Mouse (Mus musculus) megakaryocyte, embryonic 14.5 days (primary cell): ENCODE results near the gene Rbm7. TPM values are rescaled to one million over a fixed set of nuclear protein-coding genes. Genes with fewer than 3 reads are reported as not detected.
A peak's percentile ranks its signal among the peaks of the same experiment; 100 is the strongest.
"Not testable (repeated sequence)": the region's sequence is repeated elsewhere in the genome, so short reads cannot be mapped to it uniquely, and the experiment has no call there.

Experiments
- H3K27me3 ChIP-seq: replicated peaks from 2 replicates; pipeline ENCODE3; 2012; ENCODE audit warnings: inconsistent platforms
- H3K36me3 ChIP-seq: replicated peaks from 2 replicates; pipeline ENCODE3; 2012; ENCODE audit warnings: low read length, inconsistent platforms, mixed read lengths
- H3K4me1 ChIP-seq: 2 replicates; pipeline ENCODE4 v1.6.1; 2012; ENCODE audit warnings: inconsistent platforms
- H3K4me3 ChIP-seq: replicated peaks from 2 replicates; pipeline ENCODE3; 2012; ENCODE audit warnings: moderate library complexity, mild to moderate bottlenecking, inconsistent platforms
- H3K9me3 ChIP-seq: 2 replicates; pipeline ENCODE4 v1.6.1; 2012; ENCODE audit warnings: inconsistent platforms
- FLI1 ChIP-seq: IDR thresholded peaks from 2 replicates; pipeline ENCODE4 v1.6.1; 2012; ENCODE audit warnings: low read length, inconsistent platforms, mixed read lengths
- GATA1 ChIP-seq: IDR thresholded peaks from 3 replicates; pipeline ENCODE4 v1.6.1; 2012; ENCODE audit warnings: mixed read lengths, low read length, inconsistent platforms, borderline replicate concordance
- polyA plus RNA-seq: library from polyadenylated mRNA; stranded (reverse); fragments of >175 nt; gene quantifications from 2 replicates; pipeline ENCODE4 v1.2.3, GENCODE M21; 2012; ENCODE audit warnings: low replicate concordance; ENCODE audit not compliant: insufficient read depth

Rbm7 gene
- polyA plus RNA-seq, 1 experiment, result 17.8 TPM

DNA sequence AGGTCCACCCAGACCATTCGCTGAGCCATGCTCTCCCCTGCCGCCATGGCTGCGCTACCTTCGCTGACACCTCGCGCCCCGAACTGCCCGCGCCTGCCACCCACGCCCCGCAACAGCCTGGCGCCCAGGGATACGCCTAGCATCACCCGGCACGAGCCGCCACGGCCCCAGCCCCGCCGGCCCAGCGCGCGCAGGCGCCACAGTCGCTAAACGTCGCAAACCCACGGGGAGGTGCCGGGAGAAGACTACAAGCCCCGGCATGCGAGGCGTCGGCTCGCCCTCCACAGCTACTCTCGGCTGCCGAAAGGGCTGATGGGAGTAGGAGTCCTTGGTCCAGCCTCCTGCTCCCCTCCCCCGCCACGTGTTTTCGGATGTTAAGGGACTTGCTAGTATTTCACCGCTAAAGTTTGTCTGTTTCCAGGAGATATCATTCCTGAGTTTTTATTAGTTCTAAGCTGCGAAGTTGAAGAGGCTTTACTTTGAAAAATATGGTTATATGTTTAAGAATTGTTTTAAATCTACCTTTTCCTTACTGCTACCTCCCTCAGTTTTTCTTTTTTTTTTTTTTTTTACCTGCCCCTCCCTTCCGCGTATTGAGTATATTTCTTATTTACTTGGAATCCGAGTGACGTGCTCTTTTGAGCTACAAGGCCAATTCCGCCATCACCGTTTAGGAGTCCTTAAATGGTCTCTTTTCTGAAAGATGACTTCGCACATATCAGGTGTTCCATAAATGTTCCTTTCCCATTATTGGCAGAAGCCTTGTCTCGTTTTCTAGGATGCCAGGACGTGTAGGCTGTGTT is 14.5 kb downstream of the Rbm7 start, which contains the start of gene Rexo2:
TSS of gene Rexo2 (minus strand) at position 213 of the 803 bp plus-strand sequence.
- Histone ChIP-seq H3K27me3 (no peaks in the 10 kb centered on the region), H3K4me3 (peak within 1 kb of the TSS; percentile 100), H3K4me1 (peaks cover 53% of the 10 kb centered on the region), H3K36me3 (peaks cover 47% of the 10 kb centered on the region), H3K9me3 (no peaks in the 10 kb centered on the region)
- no peak for TF ChIP-seq FLI1
- no peak for TF ChIP-seq GATA1

DNA sequence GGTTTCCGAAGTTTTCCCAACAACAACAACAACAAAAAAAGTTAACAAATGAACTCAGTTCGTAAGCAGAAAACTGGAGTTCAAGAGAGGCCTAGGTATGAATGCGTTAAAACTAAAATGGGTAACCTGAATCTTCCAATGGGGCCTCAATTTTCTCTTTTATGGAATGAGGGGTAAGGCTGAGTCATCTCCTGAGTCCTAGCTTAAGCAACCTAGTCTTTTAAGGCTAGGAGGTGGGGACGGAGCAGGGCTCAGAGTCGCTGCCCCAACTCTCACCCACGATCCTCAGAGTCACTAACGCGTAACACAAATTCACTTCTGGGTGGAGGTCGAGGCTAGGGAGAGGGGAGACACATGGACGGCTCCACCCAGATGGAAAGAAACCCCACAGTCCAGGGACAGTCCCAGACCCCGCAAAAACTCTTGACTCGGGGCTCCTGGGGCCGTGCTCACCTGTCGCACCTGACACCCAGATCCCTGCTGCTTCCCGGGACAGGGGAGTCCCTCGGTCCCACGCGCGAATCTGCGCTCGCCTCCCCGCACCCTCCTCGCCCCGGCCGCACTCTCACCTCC is 15.2 kb downstream of the Rbm7 start:
- no peak for TF ChIP-seq FLI1
- TF ChIP-seq GATA1, result no peak
- H3K9me3 ChIP-seq, result no peaks in the 10 kb centered on the region
- peak overlapping the region; percentile 100 for H3K4me3 ChIP-seq
- H3K4me1 ChIP-seq, result peaks cover 54% of the 10 kb centered on the region
- H3K27me3 ChIP-seq, result no peaks in the 10 kb centered on the region
- H3K36me3 ChIP-seq, result peaks cover 49% of the 10 kb centered on the region

DNA sequence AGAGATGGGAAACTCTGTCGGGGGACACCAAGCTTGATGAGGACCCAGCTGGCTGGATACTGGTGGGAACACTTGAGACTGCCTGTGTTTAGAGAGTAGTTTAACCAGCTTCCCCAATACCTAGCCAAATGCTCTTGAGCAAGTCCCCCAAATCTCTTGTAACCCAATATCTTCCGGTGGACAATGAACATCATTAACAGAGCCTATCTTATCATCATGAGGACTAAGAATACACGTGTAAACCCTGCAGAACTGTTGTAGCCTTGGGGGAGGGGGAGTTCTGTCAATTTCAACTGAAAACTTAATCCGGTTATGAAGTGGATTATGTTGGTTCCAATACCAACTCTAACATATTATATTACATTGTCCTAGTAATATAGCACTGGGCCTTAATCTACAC is 16.3 kb downstream of the Rbm7 start:
- H3K27me3 ChIP-seq, result no peaks in the 10 kb centered on the region
- peaks cover 54% of the 10 kb centered on the region for H3K36me3 ChIP-seq
- TF ChIP-seq GATA1 (no peak), FLI1 (no peak)
- no peaks in the 10 kb centered on the region for H3K9me3 ChIP-seq
- H3K4me3 ChIP-seq, result no peak overlapping the region
- H3K4me1 ChIP-seq, result peaks cover 56% of the 10 kb centered on the region

DNA sequence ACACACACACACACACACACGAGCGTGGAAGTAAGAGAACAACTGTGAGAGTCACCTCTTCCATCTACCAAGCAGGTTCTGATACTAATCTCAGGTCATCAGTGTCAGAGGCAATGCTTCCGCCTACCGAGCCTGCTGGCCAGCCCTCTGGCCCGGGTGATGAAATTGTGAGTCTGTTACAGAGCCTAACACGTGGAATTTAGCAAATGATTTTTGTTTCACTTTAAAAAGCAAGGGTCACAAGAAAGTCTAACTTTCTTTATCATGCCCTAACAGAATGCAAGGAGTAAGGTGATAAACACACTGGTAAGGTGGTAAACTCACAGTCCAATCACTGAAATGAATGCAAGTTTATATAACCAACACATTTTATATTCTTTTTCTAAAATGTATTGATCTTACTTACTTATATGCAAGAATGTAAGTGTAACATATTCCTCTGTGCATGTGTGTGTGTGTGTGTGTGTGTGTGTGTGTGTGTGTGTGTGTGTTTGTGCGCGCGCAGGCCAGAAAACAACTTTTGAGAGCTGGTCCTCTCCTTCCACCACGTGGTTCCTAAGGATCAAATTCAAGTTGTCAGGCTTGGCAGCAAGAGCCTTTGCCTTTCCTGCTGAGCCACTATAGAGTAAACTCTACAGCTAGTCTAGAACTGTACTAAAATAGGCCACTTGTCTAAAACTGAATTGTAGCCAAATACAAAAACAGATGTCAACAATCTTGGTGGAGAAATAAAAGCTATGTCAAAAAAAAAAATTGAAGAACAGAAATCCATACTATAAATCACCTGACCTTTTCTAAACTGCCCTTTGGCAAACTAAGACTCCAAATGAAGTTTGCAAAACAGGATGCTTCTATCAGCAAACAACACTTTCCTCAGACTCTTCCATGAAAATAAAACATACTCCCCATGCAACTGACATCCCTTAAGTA is 18.6 kb downstream of the Rbm7 start:
- no peak overlapping the region for H3K4me3 ChIP-seq
- H3K36me3 ChIP-seq, result peaks cover 74% of the 10 kb centered on the region
- TF ChIP-seq GATA1 (no peak), FLI1 (no peak)
- H3K9me3 ChIP-seq, result no peaks in the 10 kb centered on the region
- peaks cover 50% of the 10 kb centered on the region for H3K4me1 ChIP-seq
- H3K27me3 ChIP-seq, result no peaks in the 10 kb centered on the region

DNA sequence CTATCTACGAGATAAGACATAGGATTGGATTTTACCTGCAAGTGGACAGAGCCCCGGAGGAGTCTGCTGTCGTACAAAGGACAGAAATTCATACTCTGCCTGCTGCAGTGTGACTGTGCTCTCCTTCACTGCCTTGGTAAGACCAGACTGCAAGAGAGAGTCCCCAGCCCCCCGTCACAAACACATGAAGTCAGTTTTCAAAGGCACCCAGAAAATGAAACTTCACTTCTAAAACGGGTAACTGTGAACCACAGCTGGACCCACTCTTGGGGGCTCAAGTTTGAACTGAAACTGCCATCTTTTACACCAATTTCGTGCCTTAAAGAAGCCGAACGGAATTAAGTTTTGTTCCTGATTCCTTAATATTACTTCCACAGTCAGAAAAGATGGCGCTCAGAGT is 20.7 kb downstream of the Rbm7 start:
- peaks cover 35% of the 10 kb centered on the region for H3K4me1 ChIP-seq
- H3K9me3 ChIP-seq, result no peaks in the 10 kb centered on the region
- peaks cover 96% of the 10 kb centered on the region for H3K36me3 ChIP-seq
- H3K4me3 ChIP-seq, result no peak overlapping the region
- no peaks in the 10 kb centered on the region for H3K27me3 ChIP-seq
- no peak for TF ChIP-seq FLI1
- TF ChIP-seq GATA1, result no peak

DNA sequence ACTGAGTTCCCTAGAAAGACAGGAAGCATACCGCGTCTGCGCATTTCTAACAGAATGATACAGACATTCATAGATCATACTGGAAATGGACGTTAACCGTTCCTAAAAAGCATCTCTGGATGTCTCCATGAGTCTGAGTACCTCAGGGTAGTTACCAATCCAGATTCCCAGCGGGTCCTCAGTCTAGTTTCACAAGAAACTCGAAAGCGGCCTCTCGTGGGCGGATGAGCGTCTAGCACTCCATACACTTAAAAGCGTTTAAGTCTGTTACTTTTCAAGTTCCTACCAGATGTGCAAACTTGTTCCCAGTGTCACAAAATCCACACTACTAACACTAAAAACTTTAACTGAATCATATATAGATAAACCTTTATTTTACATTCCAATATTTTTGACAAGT is 22.0 kb downstream of the Rbm7 start:
- Histone ChIP-seq H3K4me1 (peaks cover 23% of the 10 kb centered on the region), H3K27me3 (no peaks in the 10 kb centered on the region), H3K36me3 (peaks cover 97% of the 10 kb centered on the region), H3K4me3 (no peak overlapping the region), H3K9me3 (no peaks in the 10 kb centered on the region)
- TF ChIP-seq FLI1, result no peak
- no peak for TF ChIP-seq GATA1

DNA sequence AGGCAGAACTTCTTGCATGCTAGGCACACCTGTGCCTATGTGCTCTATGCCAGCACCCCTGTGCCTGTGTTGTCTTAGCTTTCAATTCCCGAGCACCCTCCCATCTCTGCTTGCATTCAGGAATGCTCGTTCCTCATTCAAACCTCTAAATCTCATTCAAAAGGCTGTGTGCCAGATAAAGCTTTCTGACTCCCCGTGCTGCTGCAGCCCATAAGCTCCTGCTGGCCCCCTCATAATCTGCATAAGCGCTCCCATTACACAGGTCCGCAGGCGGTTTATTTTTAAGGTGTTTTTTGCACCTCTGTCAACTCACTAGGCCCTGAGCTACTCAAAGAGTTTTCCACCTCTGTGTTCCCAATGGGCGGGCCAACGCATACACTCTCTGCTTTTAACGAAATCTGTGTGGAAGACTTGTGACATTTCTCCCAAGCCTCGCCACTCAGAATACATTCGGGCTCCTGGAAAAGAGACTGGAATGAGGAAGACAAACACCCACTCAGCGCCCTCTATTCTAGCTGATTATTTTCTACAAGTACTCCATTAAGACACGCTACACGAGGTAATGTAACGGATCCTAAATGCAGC is 22.6 kb downstream of the Rbm7 start:
- TF ChIP-seq FLI1 (no peak), GATA1 (no peak)
- H3K36me3 ChIP-seq, result peaks cover 96% of the 10 kb centered on the region
- H3K27me3 ChIP-seq, result no peaks in the 10 kb centered on the region
- peaks cover 17% of the 10 kb centered on the region; the same call in 1 of the 2 replicates for H3K4me1 ChIP-seq
- no peaks in the 10 kb centered on the region for H3K9me3 ChIP-seq
- no peak overlapping the region for H3K4me3 ChIP-seq

DNA sequence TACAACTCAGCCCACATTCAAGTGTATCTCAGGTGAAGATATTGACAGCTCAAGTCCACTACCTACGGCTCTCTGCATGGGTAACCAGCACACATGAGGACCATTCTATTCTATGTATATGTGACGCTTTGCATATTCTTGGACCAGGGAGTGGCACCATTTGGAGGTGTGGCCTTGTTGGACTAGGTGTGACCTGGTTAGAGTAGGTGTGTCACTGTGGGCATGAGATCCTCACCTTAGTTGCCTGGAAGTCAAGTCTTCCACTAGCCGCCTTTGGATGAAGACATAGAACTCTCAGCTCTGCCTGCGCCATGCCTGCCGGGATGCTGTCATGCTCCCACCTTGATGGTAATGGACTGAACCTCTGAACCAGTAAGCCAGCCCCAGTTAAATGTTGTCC is 27.6 kb downstream of the Rbm7 start:
- H3K36me3 ChIP-seq, result peaks cover 78% of the 10 kb centered on the region
- not testable (repeated sequence) for H3K9me3 ChIP-seq, H3K27me3 ChIP-seq, H3K4me1 ChIP-seq, H3K4me3 ChIP-seq

DNA sequence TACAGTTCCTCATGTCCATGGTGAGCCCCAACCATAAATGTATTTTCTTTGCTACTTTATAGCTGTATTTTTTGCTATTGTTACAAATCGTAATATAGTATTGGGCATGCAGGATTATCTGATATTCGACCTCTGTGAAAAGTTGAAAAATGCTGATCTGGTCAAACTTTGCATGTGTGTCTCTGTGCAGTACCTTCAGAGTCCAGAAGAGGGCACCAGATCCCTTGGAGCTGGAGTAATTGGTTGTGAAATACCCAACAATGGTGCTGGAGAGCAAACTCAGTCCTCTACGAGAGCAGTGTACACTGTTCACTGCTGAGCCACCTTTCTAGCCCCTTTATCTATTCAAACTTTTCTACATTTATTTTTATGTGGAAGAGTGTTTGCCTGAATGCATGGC is 28.3 kb downstream of the Rbm7 start:
- no peaks in the 10 kb centered on the region for H3K4me1 ChIP-seq
- no peaks in the 10 kb centered on the region for H3K27me3 ChIP-seq
- TF ChIP-seq GATA1, result no peak
- TF ChIP-seq FLI1, result no peak
- peaks cover 8% of the 10 kb centered on the region for H3K9me3 ChIP-seq
- no peak overlapping the region for H3K4me3 ChIP-seq
- peaks cover 72% of the 10 kb centered on the region for H3K36me3 ChIP-seq
